Mouse (Mus musculus): ENCODE results near the gene Slc25a44. TPM values are rescaled to one million over a fixed set of nuclear protein-coding genes. Genes with fewer than 3 reads are reported as not detected.

Slc25a44 gene
- polyA plus RNA-seq, 1 experiment from 2014 or later, result 30.4 TPM

- Histone ChIP-seq H3K27me3 (replicated peaks; ENCODE audit: control insufficient read depth, insufficient read depth, low read length) (peaks cover 5% of the 10 kb centered on the region), H3K36me3 (ENCODE audit: control insufficient read depth, insufficient read depth) (peaks cover 15% of the 10 kb centered on the region), H3K9me3 (ENCODE audit: control insufficient read depth) (no peaks in the 10 kb centered on the region), H3K4me2 (replicated peaks; ENCODE audit: low read depth) (peak overlapping the region; percentile 66), H3K9ac (ENCODE audit: low read depth, low read length) (no peak overlapping the region), H3K4me1 (replicated peaks; ENCODE audit: control insufficient read depth, insufficient read depth, low read length) (peaks cover 10% of the 10 kb centered on the region; the same call in 1 of the 2 replicates), H3K4me3 (ENCODE audit: low read depth, low read length) (no peak overlapping the region), H3K27ac (ENCODE audit: low read depth, low read length) (peak overlapping the region; percentile 95)
- ATAC-seq, result peak; percentile 47
- TF ChIP-seq CTCF (IDR thresholded peaks at IDR 0.05; ENCODE audit: low read depth), result no peak
- WGBS, result 34% methylated on average over 8 of the region's 8 CpGs
Observed at GRCm38 (mm10) chr3:88456313-88456712, 31.4 kb upstream of the Slc25a44 start.

- H3K27me3 ChIP-seq (replicated peaks; ENCODE audit: control insufficient read depth, insufficient read depth, low read length), result peaks cover 5% of the 10 kb centered on the region
- no peaks in the 10 kb centered on the region for H3K9me3 ChIP-seq (ENCODE audit: control insufficient read depth)
- peak overlapping the region; percentile 66 for H3K4me2 ChIP-seq (replicated peaks; ENCODE audit: low read depth)
- peak overlapping the region; percentile 95 for H3K27ac ChIP-seq (ENCODE audit: low read depth, low read length)
- peak overlapping the region; percentile 29 for H3K4me3 ChIP-seq (ENCODE audit: low read depth, low read length)
- no peak for TF ChIP-seq CTCF (IDR thresholded peaks at IDR 0.05; ENCODE audit: low read depth)
- peak; percentile 52 for ATAC-seq
- H3K9ac ChIP-seq (ENCODE audit: low read depth, low read length), result peak overlapping the region; percentile 69
- whole genome bisulfite sequencing, result 43% methylated on average over 18 of the region's 18 CpGs
- peaks cover 10% of the 10 kb centered on the region; the same call in 1 of the 2 replicates for H3K4me1 ChIP-seq (replicated peaks; ENCODE audit: control insufficient read depth, insufficient read depth, low read length)
- H3K36me3 ChIP-seq (ENCODE audit: control insufficient read depth, insufficient read depth), result peaks cover 15% of the 10 kb centered on the region
Observed at GRCm38 (mm10) chr3:88455588-88456264, 30.8 kb upstream of the Slc25a44 start.

- 26% methylated on average over 9 of the region's 9 CpGs for WGBS
- H3K9ac ChIP-seq (ENCODE audit: low read depth, low read length), result peak overlapping the region; percentile 69
Observed at GRCm38 (mm10) chr3:88454762-88455587, 30.0 kb upstream of the Slc25a44 start.

GRCm38 (mm10) chr3:88453986-88454385 lies 29.0 kb upstream of the Slc25a44 start:
- 0 out of 2 replicates have a peak overlapping the region, but pooled peaks have one; percentile 95 for H3K27ac ChIP-seq (ENCODE audit: low read depth, low read length)
- H3K9ac ChIP-seq (ENCODE audit: low read depth, low read length), result no peak overlapping the region
- peaks cover 13% of the 10 kb centered on the region for H3K4me1 ChIP-seq (replicated peaks; ENCODE audit: control insufficient read depth, insufficient read depth, low read length)
- WGBS, result 68% methylated on average over 8 of the region's 8 CpGs
- H3K4me2 ChIP-seq (replicated peaks; ENCODE audit: low read depth), result peak overlapping the region; percentile 66
- peaks cover 32% of the 10 kb centered on the region for H3K36me3 ChIP-seq (ENCODE audit: control insufficient read depth, insufficient read depth)
- H3K9me3 ChIP-seq (ENCODE audit: control insufficient read depth), result no peaks in the 10 kb centered on the region
- no peak for ATAC-seq
- TF ChIP-seq CTCF (IDR thresholded peaks at IDR 0.05; ENCODE audit: low read depth), result no peak
- peaks cover 4% of the 10 kb centered on the region; the same call in 1 of the 2 replicates for H3K27me3 ChIP-seq (replicated peaks; ENCODE audit: control insufficient read depth, insufficient read depth, low read length)
- no peak overlapping the region for H3K4me3 ChIP-seq (ENCODE audit: low read depth, low read length)

More at GRCm38 (mm10) chr3:88454762-88455587, 30.0 kb upstream of the Slc25a44 start:
- ATAC-seq, result peak; percentile 76
- Histone ChIP-seq H3K4me2 (replicated peaks; ENCODE audit: low read depth) (peak overlapping the region; percentile 66), H3K4me1 (replicated peaks; ENCODE audit: control insufficient read depth, insufficient read depth, low read length) (peaks cover 10% of the 10 kb centered on the region; the same call in 1 of the 2 replicates), H3K4me3 (ENCODE audit: low read depth, low read length) (peak overlapping the region; percentile 29), H3K9me3 (ENCODE audit: control insufficient read depth) (no peaks in the 10 kb centered on the region), H3K36me3 (ENCODE audit: control insufficient read depth, insufficient read depth) (peaks cover 22% of the 10 kb centered on the region), H3K27ac (ENCODE audit: low read depth, low read length) (peak overlapping the region; percentile 95), H3K27me3 (replicated peaks; ENCODE audit: control insufficient read depth, insufficient read depth, low read length) (peaks cover 5% of the 10 kb centered on the region)
- TF ChIP-seq CTCF (IDR thresholded peaks at IDR 0.05; ENCODE audit: low read depth), result no peak

GRCm38 (mm10) chr3:88453369-88453768 lies 28.4 kb upstream of the Slc25a44 start:
- no peak for ATAC-seq
- Histone ChIP-seq H3K4me3 (ENCODE audit: low read depth, low read length) (no peak overlapping the region), H3K4me2 (replicated peaks; ENCODE audit: low read depth) (peak overlapping the region; percentile 2; the same call in 1 of the 2 replicates), H3K4me1 (replicated peaks; ENCODE audit: control insufficient read depth, insufficient read depth, low read length) (peaks cover 17% of the 10 kb centered on the region), H3K27ac (ENCODE audit: low read depth, low read length) (no peak overlapping the region), H3K9ac (ENCODE audit: low read depth, low read length) (no peak overlapping the region), H3K27me3 (replicated peaks; ENCODE audit: control insufficient read depth, insufficient read depth, low read length) (no peaks in the 10 kb centered on the region), H3K36me3 (ENCODE audit: control insufficient read depth, insufficient read depth) (peaks cover 33% of the 10 kb centered on the region), H3K9me3 (ENCODE audit: control insufficient read depth) (no peaks in the 10 kb centered on the region)
- TF ChIP-seq CTCF (IDR thresholded peaks at IDR 0.05; ENCODE audit: low read depth), result no peak
- WGBS, result 75% methylated on average over 8 of the region's 8 CpGs

GRCm38 (mm10) chr3:88452716-88453115 lies 27.8 kb upstream of the Slc25a44 start:
- WGBS, result 54% methylated on average over 6 of the region's 6 CpGs
- H3K9ac ChIP-seq (ENCODE audit: low read depth, low read length), result no peak overlapping the region

More at GRCm38 (mm10) chr3:88452716-88453115, 27.8 kb upstream of the Slc25a44 start:
- Histone ChIP-seq H3K27ac (ENCODE audit: low read depth, low read length) (no peak overlapping the region), H3K4me1 (replicated peaks; ENCODE audit: control insufficient read depth, insufficient read depth, low read length) (peaks cover 17% of the 10 kb centered on the region), H3K27me3 (replicated peaks; ENCODE audit: control insufficient read depth, insufficient read depth, low read length) (no peaks in the 10 kb centered on the region), H3K4me2 (replicated peaks; ENCODE audit: low read depth) (0 out of 2 replicates have a peak overlapping the region, but pooled peaks have one; percentile 2), H3K36me3 (ENCODE audit: control insufficient read depth, insufficient read depth) (peaks cover 33% of the 10 kb centered on the region), H3K9me3 (ENCODE audit: control insufficient read depth) (no peaks in the 10 kb centered on the region), H3K4me3 (ENCODE audit: low read depth, low read length) (no peak overlapping the region)
- TF ChIP-seq CTCF (IDR thresholded peaks at IDR 0.05; ENCODE audit: low read depth), result no peak
- ATAC-seq, result no peak

Measured in intestine, postnatal 0 days (tissue).